Mouse (Mus musculus) intestine, embryonic 14.5 days (tissue): ENCODE measurements at regions not wholly inside any gene's neighbourhood (a gene's known extent, or its start where the extent isn't known, plus 50 kb on each side); places are given as distances from the start of the nearest gene placed in this dataset.

ENCODE experiments used
- ATAC-seq: fragments of 200-750 bp; cut with Nextera tagmentation; replicated peaks from 2 replicates; pipeline ENCODE4 v1.8.0; 2017; ENCODE audit warnings: low read depth, moderate number of reproducible peaks, moderate TSS enrichment, moderate library complexity; ENCODE audit not compliant: low FRiP score, low TSS enrichment
- DNase-seq: peaks from one replicate; pipeline ENCODE4 v3.0.0-alpha.2; 2018; ENCODE audit warnings: low spot score
- H3K27ac ChIP-seq: fragments of 300-500 bp; sonication (generic); 2 replicates; pipeline ENCODE4 v1.5.1; 2014; ENCODE audit warnings: low read depth, mild to moderate bottlenecking, control low read depth
- H3K27me3 ChIP-seq: fragments of 300-500 bp; sonication (generic); replicated peaks from 2 replicates; pipeline ENCODE4 v1.6.1; 2014; ENCODE audit warnings: low read length, control low read depth; ENCODE audit not compliant: control insufficient read depth, insufficient read depth
- H3K36me3 ChIP-seq: fragments of 300-500 bp; sonication (generic); 2 replicates; pipeline ENCODE4 v1.6.1; 2014; ENCODE audit warnings: low read length, control low read depth; ENCODE audit not compliant: control insufficient read depth, insufficient read depth
- H3K4me1 ChIP-seq: fragments of 300-500 bp; sonication (generic); replicated peaks from 2 replicates; pipeline ENCODE4 v1.6.1; 2014; ENCODE audit warnings: low read length, control low read depth, mixed read lengths; ENCODE audit not compliant: control insufficient read depth, insufficient read depth
- H3K4me2 ChIP-seq: fragments of 300-500 bp; sonication (generic); 2 replicates; pipeline ENCODE4 v1.6.1; 2014; ENCODE audit warnings: low read length
- H3K4me3 ChIP-seq: fragments of 300-500 bp; sonication (generic); 2 replicates; pipeline ENCODE4 v1.5.1; 2014; ENCODE audit warnings: low read depth, low read length, control low read depth, mixed read lengths
- H3K9ac ChIP-seq: fragments of 300-500 bp; sonication (generic); 2 replicates; pipeline ENCODE4 v1.6.1; 2014; ENCODE audit warnings: mild to moderate bottlenecking, low read length
- H3K9me3 ChIP-seq: fragments of 300-500 bp; sonication (generic); 2 replicates; pipeline ENCODE4 v1.6.1; 2016; ENCODE audit warnings: low read length, control low read depth; ENCODE audit not compliant: control insufficient read depth
- WGBS: fragments of 180-500 bp; shearing (Covaris S2); extraction: QIAGEN DNeasy Blood & Tissue Kit; methylation state at CpG from one replicate; pipeline ENCODE4 v1.1.7; 2014; 5-methylcytosine and 5-hydroxymethylcytosine counted together

- 48% methylated on average over 5 of the region's 5 CpGs for WGBS
- no peak overlapping the region for H3K9ac ChIP-seq
- DNase-seq, result no peak
These were observed 72.5 kb upstream of the Ccdc122 start for GRCm38 (mm10) chr14:76964046-76964445.

GRCm38 (mm10) chr14:76958875-76959274, 77.7 kb upstream of the Ccdc122 start:
- H3K4me2 ChIP-seq, result no peak overlapping the region
- ATAC-seq (no peak), DNase-seq (no peak)
- H3K27me3 ChIP-seq, result no peaks in the 10 kb centered on the region
- no peaks in the 10 kb centered on the region for H3K9me3 ChIP-seq
- no peaks in the 10 kb centered on the region for H3K4me1 ChIP-seq
- no peaks in the 10 kb centered on the region for H3K36me3 ChIP-seq
- H3K4me3 ChIP-seq, result no peak overlapping the region
- WGBS, result 66% methylated on average over 10 of the region's 10 CpGs
- no peak overlapping the region for H3K27ac ChIP-seq
- H3K9ac ChIP-seq, result no peak overlapping the region

More at GRCm38 (mm10) chr14:76964046-76964445, 72.5 kb upstream of the Ccdc122 start:
- Histone ChIP-seq H3K27me3 (no peaks in the 10 kb centered on the region), H3K36me3 (no peaks in the 10 kb centered on the region), H3K9me3 (no peaks in the 10 kb centered on the region), H3K4me3 (no peak overlapping the region), H3K4me1 (no peaks in the 10 kb centered on the region), H3K27ac (no peak overlapping the region), H3K4me2 (no peak overlapping the region)
- ATAC-seq, result no peak

GRCm38 (mm10) chr14:76957136-76957535, 79.4 kb upstream of the Ccdc122 start:
- no peak overlapping the region for H3K4me3 ChIP-seq
- no peaks in the 10 kb centered on the region for H3K27me3 ChIP-seq
- no peak for ATAC-seq
- H3K27ac ChIP-seq, result no peak overlapping the region
- DNase-seq, result no peak
- no peaks in the 10 kb centered on the region for H3K36me3 ChIP-seq
- no peaks in the 10 kb centered on the region for H3K9me3 ChIP-seq
- no peak overlapping the region for H3K4me2 ChIP-seq
- WGBS, result 63% methylated on average over 2 of the region's 2 CpGs
- no peaks in the 10 kb centered on the region for H3K4me1 ChIP-seq
- no peak overlapping the region for H3K9ac ChIP-seq

GRCm38 (mm10) chr14:76953171-76953570, 83.4 kb upstream of the Ccdc122 start:
- ATAC-seq, result no peak
- DNase-seq, result no peak
- no peak overlapping the region for H3K9ac ChIP-seq
- WGBS, result 93% methylated on average over 2 of the region's 2 CpGs
- H3K36me3 ChIP-seq, result no peaks in the 10 kb centered on the region
- H3K27me3 ChIP-seq, result no peaks in the 10 kb centered on the region
- no peak overlapping the region for H3K4me2 ChIP-seq
- no peak overlapping the region for H3K4me3 ChIP-seq
- peaks cover 16% of the 10 kb centered on the region for H3K4me1 ChIP-seq
- H3K27ac ChIP-seq, result no peak overlapping the region
- no peaks in the 10 kb centered on the region for H3K9me3 ChIP-seq

- Histone ChIP-seq H3K4me3 (no peak overlapping the region), H3K4me2 (no peak overlapping the region), H3K9ac (no peak overlapping the region), H3K27ac (no peak overlapping the region), H3K4me1 (peaks cover 19% of the 10 kb centered on the region), H3K9me3 (no peaks in the 10 kb centered on the region), H3K36me3 (no peaks in the 10 kb centered on the region), H3K27me3 (no peaks in the 10 kb centered on the region)
- ATAC-seq, result no peak
- WGBS, result 63% methylated on average over 4 of the region's 4 CpGs
- no peak for DNase-seq
These were observed 85.1 kb upstream of the Ccdc122 start for GRCm38 (mm10) chr14:76951450-76951849.

GRCm38 (mm10) chr14:76949388-76949787, 87.2 kb upstream of the Ccdc122 start:
- H3K4me3 ChIP-seq, result no peak overlapping the region
- peak overlapping the region; percentile 59; the same call in 1 of the 2 replicates for H3K27ac ChIP-seq
- H3K9me3 ChIP-seq, result no peaks in the 10 kb centered on the region
- ATAC-seq (no peak), DNase-seq (no peak)
- H3K36me3 ChIP-seq, result no peaks in the 10 kb centered on the region
- no peaks in the 10 kb centered on the region for H3K27me3 ChIP-seq
- WGBS, result 51% methylated on average over 3 of the region's 3 CpGs
- H3K4me1 ChIP-seq, result peaks cover 19% of the 10 kb centered on the region
- H3K4me2 ChIP-seq, result no peak overlapping the region
- no peak overlapping the region for H3K9ac ChIP-seq

- peaks cover 19% of the 10 kb centered on the region for H3K4me1 ChIP-seq
- no peak overlapping the region for H3K9ac ChIP-seq
- WGBS, result 28% methylated on average over 3 of the region's 3 CpGs
- H3K4me2 ChIP-seq, result no peak overlapping the region
- DNase-seq, result peak; percentile 55
- no peak overlapping the region for H3K4me3 ChIP-seq
- H3K27me3 ChIP-seq, result no peaks in the 10 kb centered on the region
- H3K9me3 ChIP-seq, result no peaks in the 10 kb centered on the region
- ATAC-seq, result no peak
- peak overlapping the region; percentile 59 for H3K27ac ChIP-seq
- no peaks in the 10 kb centered on the region for H3K36me3 ChIP-seq
These were observed 87.6 kb upstream of the Ccdc122 start for GRCm38 (mm10) chr14:76948948-76949347.

GRCm38 (mm10) chr14:76948481-76948880, 88.1 kb upstream of the Ccdc122 start:
- Histone ChIP-seq H3K27ac (peak overlapping the region; percentile 59), H3K4me1 (peaks cover 19% of the 10 kb centered on the region), H3K4me2 (no peak overlapping the region), H3K27me3 (no peaks in the 10 kb centered on the region), H3K9me3 (no peaks in the 10 kb centered on the region), H3K4me3 (no peak overlapping the region), H3K9ac (no peak overlapping the region), H3K36me3 (no peaks in the 10 kb centered on the region)
- WGBS, result 40% methylated on average over 6 of the region's 6 CpGs
- DNase-seq (no peak), ATAC-seq (no peak)

- H3K27ac ChIP-seq, result no peak overlapping the region
- H3K27me3 ChIP-seq, result no peaks in the 10 kb centered on the region
These were observed 89.4 kb upstream of the Ccdc122 start for GRCm38 (mm10) chr14:76947148-76947547.

More at GRCm38 (mm10) chr14:76947148-76947547, 89.4 kb upstream of the Ccdc122 start:
- Histone ChIP-seq H3K9me3 (no peaks in the 10 kb centered on the region), H3K9ac (no peak overlapping the region), H3K36me3 (no peaks in the 10 kb centered on the region), H3K4me2 (no peak overlapping the region), H3K4me3 (no peak overlapping the region), H3K4me1 (peaks cover 19% of the 10 kb centered on the region)
- DNase-seq, result no peak
- 48% methylated on average over 3 of the region's 3 CpGs for WGBS
- ATAC-seq, result no peak
